Mouse (Mus musculus): ENCODE measurements around the gene Gatad2a.

Gene Gatad2a

DNA sequence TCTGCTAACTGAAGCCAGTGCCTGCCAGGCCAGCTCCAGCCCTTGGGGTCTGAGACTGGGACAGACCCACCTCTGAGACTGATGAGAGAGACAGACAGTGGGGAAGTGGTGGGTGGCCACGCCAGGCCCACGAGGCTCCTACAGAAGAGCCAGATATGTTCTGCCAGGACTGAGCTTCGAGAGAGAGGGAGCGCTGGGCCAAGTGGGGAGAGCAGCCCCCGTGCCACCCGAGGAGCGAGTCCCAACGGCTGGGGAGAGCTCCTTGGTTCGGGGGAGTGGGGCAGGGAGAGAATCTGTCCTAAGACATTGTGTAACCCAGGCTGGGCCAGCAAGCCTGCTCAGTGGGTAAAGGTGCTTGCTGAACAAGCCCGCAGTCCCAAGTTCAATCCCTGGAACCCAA is 119.2 kb downstream of the Gatad2a start:
- in situ Hi-C loops (cut with MboI, MseI) = no loop called here

- in situ Hi-C loops (cut with MboI, MseI) = no loop called here
These were observed 120.1 kb downstream of the Gatad2a start for GRCm38 (mm10) chr8:69876097-69876496.

DNA sequence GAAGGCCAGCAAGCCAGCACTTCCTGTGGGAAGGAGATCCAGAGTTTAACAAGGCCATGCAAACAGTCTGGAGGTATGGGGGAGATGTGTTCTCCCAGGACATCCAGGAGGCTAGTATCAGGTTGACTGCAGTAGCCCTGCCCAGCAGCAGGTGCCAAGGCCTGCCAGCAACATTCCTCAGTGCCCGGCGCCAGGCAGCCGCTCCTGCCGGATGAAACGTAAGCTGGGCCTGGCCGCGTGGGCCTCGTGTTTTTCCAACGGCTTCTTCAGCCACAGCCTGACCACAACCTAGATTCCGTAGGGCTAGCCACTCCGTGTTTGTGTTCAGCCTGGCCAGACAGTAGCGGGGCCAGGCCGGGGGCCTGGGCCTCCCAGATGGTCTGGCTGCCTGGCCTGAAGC is 121.5 kb downstream of the Gatad2a start:
- in situ Hi-C loops (cut with MboI, MseI) = no loop called here

DNA sequence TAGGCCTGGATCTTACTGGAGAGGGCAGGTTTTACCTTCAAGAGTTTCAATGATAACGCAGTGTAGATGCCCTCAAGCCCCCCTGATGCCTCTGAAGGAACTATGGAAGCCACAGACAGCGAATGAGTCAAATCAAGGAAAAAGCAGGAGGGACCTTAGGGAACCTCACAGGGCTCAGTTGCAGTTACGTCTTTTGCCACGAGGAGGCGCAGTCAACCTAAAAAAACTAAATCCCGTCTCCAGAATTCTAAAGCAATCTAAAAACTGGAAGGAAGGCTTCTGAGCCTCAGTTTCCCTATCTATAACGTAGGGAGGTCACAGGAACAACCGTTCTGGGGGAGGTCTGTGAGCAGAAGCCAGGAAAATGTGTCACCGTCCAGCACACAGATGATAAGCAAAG is 122.0 kb downstream of the Gatad2a start:
- in situ Hi-C loops (cut with MboI, MseI) = no loop called here

GRCm38 (mm10) chr8:69870907-69871306 is 125.3 kb downstream of the Gatad2a start:
- in situ Hi-C loops (cut with MboI, MseI) = no loop called here

DNA sequence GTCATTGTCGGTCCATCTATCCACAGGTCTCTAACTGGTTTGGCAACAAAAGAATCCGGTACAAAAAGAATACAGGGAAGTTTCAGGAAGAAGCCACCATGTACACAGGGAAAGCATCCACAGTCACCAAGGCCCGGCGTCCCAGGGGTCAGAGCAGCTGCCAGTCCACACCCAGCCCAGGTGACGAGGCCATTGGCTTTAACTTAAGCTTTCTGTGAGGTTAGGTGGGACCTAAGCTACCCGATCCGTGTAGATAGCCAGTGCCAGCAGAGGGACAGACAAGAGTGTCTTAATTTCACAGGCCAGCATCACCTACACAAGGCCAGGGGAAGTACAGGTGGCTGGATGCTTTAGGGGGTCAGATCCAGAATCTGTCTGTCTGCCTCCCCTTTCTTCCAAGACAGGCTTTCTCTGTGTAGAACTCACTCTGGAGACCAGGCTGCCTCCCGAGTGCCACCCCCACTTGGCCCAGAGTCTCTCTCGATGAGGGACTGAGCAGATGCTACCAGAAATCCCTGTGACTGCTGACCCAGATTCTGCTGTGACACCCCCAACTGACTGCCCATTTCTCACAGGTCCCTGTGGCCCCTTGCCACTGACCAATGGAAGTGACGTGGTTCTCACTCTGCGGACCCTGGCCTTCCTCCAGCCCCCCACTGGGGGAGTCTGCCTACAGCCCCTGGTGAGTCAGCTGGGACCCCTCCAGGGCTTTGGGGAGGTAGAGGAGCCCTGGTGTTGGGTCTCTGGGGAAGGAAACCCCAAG is 126.0 kb downstream of the Gatad2a start:
- in situ Hi-C loops (cut with MboI, MseI) = no loop called here

GRCm38 (mm10) chr8:69867696-69868326 is 128.4 kb downstream of the Gatad2a start:
- in situ Hi-C loops (cut with MboI, MseI) = no loop called here

GRCm38 (mm10) chr8:69864180-69864579 is 132.0 kb downstream of the Gatad2a start:
- in situ Hi-C loops (cut with MboI, MseI) = no loop called here

GRCm38 (mm10) chr8:69863387-69864020 is 132.7 kb downstream of the Gatad2a start:
- in situ Hi-C loops (cut with MboI, MseI) = no loop called here

DNA sequence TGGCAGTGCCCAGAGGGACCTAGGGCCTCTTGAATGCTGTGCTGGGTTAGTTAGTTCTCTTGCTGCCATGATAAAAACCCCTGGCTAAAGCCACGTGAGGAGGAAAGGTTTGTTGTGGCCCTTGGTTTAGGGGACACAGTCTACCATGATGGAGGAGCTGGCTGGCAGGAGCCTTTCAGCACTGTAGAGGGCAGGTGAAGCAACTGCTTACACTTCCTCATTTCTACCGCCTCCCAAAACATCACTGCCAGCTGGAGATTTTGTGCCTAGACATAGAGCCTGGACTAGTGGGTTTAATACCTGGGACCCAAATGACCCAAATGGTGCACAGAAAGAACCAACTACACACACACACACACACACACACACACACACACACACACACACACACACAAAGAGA is 134.9 kb downstream of the Gatad2a start:
- in situ Hi-C loops (cut with MboI, MseI) = no loop called here

- in situ Hi-C loops (cut with MboI, MseI) = no loop called here
These were observed 135.4 kb downstream of the Gatad2a start for GRCm38 (mm10) chr8:69860807-69861206.

All from T-helper 1 cell (primary cell).